Mouse (Mus musculus): ENCODE results near the gene Sertad4. TPM values are rescaled to one million over a fixed set of nuclear protein-coding genes. Genes with fewer than 3 reads are reported as not detected.

Sertad4 gene
- polyA plus RNA-seq, 1 experiment from 2014 or later, result 23.9 TPM

DNA sequence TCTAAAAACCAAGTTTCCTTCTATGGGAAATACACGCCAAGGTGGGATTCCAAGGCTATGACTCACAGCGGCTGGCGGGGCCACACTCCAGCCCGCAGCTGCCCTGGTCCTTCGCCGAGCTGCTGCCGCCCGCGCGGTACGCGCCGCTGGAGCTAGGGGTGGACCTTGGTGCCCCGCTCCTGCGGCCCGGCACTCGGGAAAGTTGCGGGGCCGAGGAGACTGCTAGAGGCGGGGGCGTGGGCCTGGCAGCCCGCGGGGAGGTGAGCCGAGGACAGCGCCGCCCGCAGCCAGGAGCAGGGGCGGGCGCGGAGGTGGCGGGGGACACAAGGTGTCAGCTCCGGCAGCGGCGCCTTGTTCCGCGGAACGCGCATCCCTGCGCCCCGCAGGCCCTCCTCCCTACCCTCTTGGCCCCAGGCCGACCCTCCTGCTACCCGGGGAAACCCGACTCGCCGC lies 711 bp downstream of the Sertad4 start:
- H3K4me1 ChIP-seq (ENCODE audit: control insufficient read depth, insufficient read depth, low read length), result peaks cover 28% of the 10 kb centered on the region; the same call in 1 of the 2 replicates
- ATAC-seq (ENCODE audit: low FRiP score, low TSS enrichment), result peak; percentile 63
- H3K36me3 ChIP-seq (ENCODE audit: control insufficient read depth, insufficient read depth, low read length), result no peaks in the 10 kb centered on the region
- H3K9ac ChIP-seq (ENCODE audit: low read depth, low read length), result peak overlapping the region; percentile 89
- H3K27ac ChIP-seq (ENCODE audit: low read depth, low read length), result peak overlapping the region; percentile 94
- peak overlapping the region; percentile 93 for H3K4me2 ChIP-seq (replicated peaks; ENCODE audit: low read depth, low read length)
- peak overlapping the region; percentile 84 for H3K4me3 ChIP-seq (ENCODE audit: low read length)
- H3K9me3 ChIP-seq (ENCODE audit: control insufficient read depth, low read length), result no peaks in the 10 kb centered on the region
- WGBS, result under 1% methylated on average over 21 of the region's 45 CpGs
- H3K27me3 ChIP-seq (ENCODE audit: control insufficient read depth, insufficient read depth, low read length), result peaks cover 10% of the 10 kb centered on the region

DNA sequence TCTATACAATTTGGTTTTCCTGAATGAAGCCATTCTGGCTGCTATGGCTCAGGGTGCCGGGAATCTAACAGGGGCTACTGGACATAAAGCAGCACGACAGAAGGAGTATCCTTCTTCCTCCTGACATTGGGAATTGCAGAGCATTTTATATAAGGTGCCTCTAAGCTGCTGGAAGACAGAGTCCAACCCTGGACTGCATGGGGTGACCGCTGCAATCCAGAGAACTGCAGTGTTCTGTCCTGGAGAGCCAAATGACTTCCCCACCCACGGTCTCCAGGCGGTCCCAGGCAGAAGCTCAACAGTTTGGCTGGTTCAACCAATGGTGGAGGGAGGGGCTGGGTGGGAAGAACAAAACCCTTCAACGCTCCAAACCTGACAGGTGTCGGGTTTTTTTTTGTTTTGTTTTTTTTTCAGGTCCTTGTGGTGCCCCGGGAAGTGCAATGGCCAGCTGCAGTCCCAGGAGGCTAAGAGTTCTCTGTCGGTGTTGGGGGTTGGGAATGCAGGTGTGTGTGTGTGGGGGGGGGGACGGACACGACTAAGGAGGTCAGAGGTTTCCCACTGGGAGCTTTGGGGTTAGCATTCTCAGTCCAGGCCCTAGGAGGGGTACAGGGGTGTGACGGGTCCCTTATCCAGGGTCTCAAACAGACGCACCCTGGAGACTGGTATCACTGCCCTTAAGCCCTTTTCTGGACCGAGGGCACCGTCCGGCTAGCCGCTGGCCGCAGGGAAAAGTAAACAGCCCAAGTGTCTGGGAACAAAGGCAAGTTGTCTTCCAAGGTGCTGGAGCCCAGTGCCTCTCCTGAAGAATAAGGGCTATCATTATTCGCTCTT lies 1.4 kb downstream of the Sertad4 start:
- 2% methylated on average over 19 of the region's 19 CpGs for WGBS
- peaks cover 10% of the 10 kb centered on the region for H3K27me3 ChIP-seq (ENCODE audit: control insufficient read depth, insufficient read depth, low read length)
- ATAC-seq (ENCODE audit: low FRiP score, low TSS enrichment), result 0 out of 2 replicates have a peak, but pooled peaks have one; percentile 5
- peaks cover 28% of the 10 kb centered on the region; the same call in 1 of the 2 replicates for H3K4me1 ChIP-seq (ENCODE audit: control insufficient read depth, insufficient read depth, low read length)
- peak overlapping the region; percentile 84 for H3K4me3 ChIP-seq (ENCODE audit: low read length)
- peaks cover 3% of the 10 kb centered on the region; the same call in 1 of the 2 replicates for H3K36me3 ChIP-seq (ENCODE audit: control insufficient read depth, insufficient read depth, low read length)
- peak overlapping the region; percentile 93 for H3K4me2 ChIP-seq (replicated peaks; ENCODE audit: low read depth, low read length)
- H3K9me3 ChIP-seq (ENCODE audit: control insufficient read depth, low read length), result no peaks in the 10 kb centered on the region
- peak overlapping the region; percentile 94 for H3K27ac ChIP-seq (ENCODE audit: low read depth, low read length)
- peak overlapping the region; percentile 89 for H3K9ac ChIP-seq (ENCODE audit: low read depth, low read length)

DNA sequence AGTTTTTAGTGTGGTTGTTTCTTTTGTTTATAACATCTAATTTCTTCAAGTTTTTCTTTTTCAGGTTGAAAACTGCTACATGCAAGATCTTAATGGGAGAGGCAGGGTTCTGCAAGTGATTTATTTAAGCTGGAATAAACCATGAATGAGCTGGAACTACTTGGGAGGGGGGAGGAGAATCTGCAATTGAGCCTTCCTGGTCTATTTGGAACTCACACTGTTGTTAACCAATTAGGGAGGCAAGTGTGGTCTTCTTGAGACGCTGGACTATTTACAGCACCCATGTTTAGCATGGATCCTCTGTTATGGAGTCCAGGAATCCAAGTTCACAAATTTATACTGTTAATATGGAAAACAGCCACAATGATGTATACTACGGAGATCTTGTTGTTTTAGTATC lies 2.1 kb downstream of the Sertad4 start:
- H3K9ac ChIP-seq (ENCODE audit: low read depth, low read length), result no peak overlapping the region
- no peak for ATAC-seq (ENCODE audit: low FRiP score, low TSS enrichment)
- H3K4me2 ChIP-seq (replicated peaks; ENCODE audit: low read depth, low read length), result peak overlapping the region; percentile 93
- 46% methylated on average over 2 of the region's 2 CpGs for WGBS
- H3K27me3 ChIP-seq (ENCODE audit: control insufficient read depth, insufficient read depth, low read length), result peaks cover 10% of the 10 kb centered on the region
- H3K9me3 ChIP-seq (ENCODE audit: control insufficient read depth, low read length), result no peaks in the 10 kb centered on the region
- peaks cover 28% of the 10 kb centered on the region; the same call in 1 of the 2 replicates for H3K4me1 ChIP-seq (ENCODE audit: control insufficient read depth, insufficient read depth, low read length)
- peak overlapping the region; percentile 84; the same call in 1 of the 2 replicates for H3K4me3 ChIP-seq (ENCODE audit: low read length)
- no peak overlapping the region for H3K27ac ChIP-seq (ENCODE audit: low read depth, low read length)
- peaks cover 11% of the 10 kb centered on the region; the same call in 1 of the 2 replicates for H3K36me3 ChIP-seq (ENCODE audit: control insufficient read depth, insufficient read depth, low read length)

DNA sequence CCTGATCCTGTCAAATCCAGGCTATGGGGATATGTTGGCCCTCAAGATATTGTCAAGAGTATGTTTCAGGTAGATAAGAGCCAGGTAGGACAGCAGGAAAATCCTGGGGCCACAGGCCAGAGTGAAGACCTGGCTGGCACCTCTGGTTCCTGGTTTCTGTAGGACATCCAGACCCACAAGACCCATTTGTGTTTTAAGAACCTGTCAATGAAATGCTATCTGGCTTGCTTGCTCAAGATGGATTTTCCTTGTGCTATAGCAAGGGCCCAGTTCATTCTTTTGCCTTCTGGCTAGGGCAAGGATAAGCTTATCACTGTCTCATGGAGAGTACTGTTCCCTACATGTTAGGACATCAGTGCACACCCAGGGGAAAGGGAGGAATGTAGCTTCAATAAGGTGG lies 3.5 kb downstream of the Sertad4 start:
- peak overlapping the region; percentile 29; the same call in 1 of the 2 replicates for H3K4me2 ChIP-seq (replicated peaks; ENCODE audit: low read depth, low read length)
- H3K4me1 ChIP-seq (ENCODE audit: control insufficient read depth, insufficient read depth, low read length), result peaks cover 28% of the 10 kb centered on the region; the same call in 1 of the 2 replicates
- no peak overlapping the region for H3K4me3 ChIP-seq (ENCODE audit: low read length)
- peak overlapping the region; percentile 72; the same call in 1 of the 2 replicates for H3K27ac ChIP-seq (ENCODE audit: low read depth, low read length)
- peaks cover 19% of the 10 kb centered on the region; the same call in 1 of the 2 replicates for H3K36me3 ChIP-seq (ENCODE audit: control insufficient read depth, insufficient read depth, low read length)
- H3K9ac ChIP-seq (ENCODE audit: low read depth, low read length), result 0 out of 2 replicates have a peak overlapping the region, but pooled peaks have one; percentile 5
- H3K27me3 ChIP-seq (ENCODE audit: control insufficient read depth, insufficient read depth, low read length), result peaks cover 10% of the 10 kb centered on the region
- ATAC-seq (ENCODE audit: low FRiP score, low TSS enrichment), result no peak
- H3K9me3 ChIP-seq (ENCODE audit: control insufficient read depth, low read length), result no peaks in the 10 kb centered on the region

DNA sequence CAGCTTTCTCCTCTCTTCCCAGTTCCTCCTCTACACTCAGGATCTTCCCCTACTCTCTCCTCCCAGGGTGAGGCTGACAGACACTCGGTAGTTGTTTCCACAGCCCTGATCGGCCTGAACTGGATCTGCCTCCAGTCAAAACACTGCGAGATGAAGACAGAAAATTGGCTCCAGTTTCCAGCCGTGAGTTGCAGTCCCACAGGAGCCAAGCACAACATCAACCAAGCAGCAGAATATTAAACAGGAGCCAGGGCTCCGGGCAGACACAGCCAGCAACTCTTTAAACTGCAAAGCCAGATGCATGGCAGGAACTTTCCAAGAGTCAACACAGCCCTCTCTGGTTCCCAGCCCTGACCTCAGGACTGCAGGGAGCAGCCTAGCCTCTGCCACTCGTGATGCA lies 3.9 kb downstream of the Sertad4 start:
- Histone ChIP-seq H3K4me1 (ENCODE audit: control insufficient read depth, insufficient read depth, low read length) (peaks cover 28% of the 10 kb centered on the region; the same call in 1 of the 2 replicates), H3K27ac (ENCODE audit: low read depth, low read length) (peak overlapping the region; percentile 72; the same call in 1 of the 2 replicates), H3K36me3 (ENCODE audit: control insufficient read depth, insufficient read depth, low read length) (peaks cover 19% of the 10 kb centered on the region; the same call in 1 of the 2 replicates), H3K4me2 (replicated peaks; ENCODE audit: low read depth, low read length) (peak overlapping the region; percentile 29; the same call in 1 of the 2 replicates), H3K4me3 (ENCODE audit: low read length) (no peak overlapping the region), H3K9me3 (ENCODE audit: control insufficient read depth, low read length) (no peaks in the 10 kb centered on the region), H3K9ac (ENCODE audit: low read depth, low read length) (0 out of 2 replicates have a peak overlapping the region, but pooled peaks have one; percentile 5), H3K27me3 (ENCODE audit: control insufficient read depth, insufficient read depth, low read length) (peaks cover 10% of the 10 kb centered on the region)
- ATAC-seq (ENCODE audit: low FRiP score, low TSS enrichment), result peak; percentile 36; the same call in 1 of the 2 replicates
- 10% methylated on average over 6 of the region's 6 CpGs for WGBS

DNA sequence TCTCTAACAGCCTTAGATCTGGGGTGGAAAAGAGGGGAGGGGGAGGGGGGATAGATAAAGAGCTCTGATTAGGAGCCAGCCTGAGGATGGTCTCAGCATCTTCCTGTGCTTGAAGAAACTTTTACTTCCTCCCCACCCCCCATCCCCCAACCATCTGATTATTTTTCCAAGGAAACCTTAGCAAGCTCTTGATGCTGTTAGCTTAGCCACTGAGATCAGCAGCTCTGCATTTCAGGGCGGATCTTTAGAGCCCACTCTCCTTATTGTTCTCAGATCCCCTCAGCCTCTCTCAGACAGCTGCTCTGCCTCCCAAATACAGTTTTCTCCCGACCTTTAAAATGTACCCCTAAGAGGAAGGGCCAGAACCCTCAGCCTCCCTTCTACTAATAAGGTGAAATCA lies 4.4 kb downstream of the Sertad4 start:
- Histone ChIP-seq H3K4me1 (ENCODE audit: control insufficient read depth, insufficient read depth, low read length) (peaks cover 28% of the 10 kb centered on the region; the same call in 1 of the 2 replicates), H3K36me3 (ENCODE audit: control insufficient read depth, insufficient read depth, low read length) (peaks cover 19% of the 10 kb centered on the region; the same call in 1 of the 2 replicates), H3K27ac (ENCODE audit: low read depth, low read length) (no peak overlapping the region; the same call in 1 of the 2 replicates), H3K4me2 (replicated peaks; ENCODE audit: low read depth, low read length) (peak overlapping the region; percentile 29; the same call in 1 of the 2 replicates), H3K9me3 (ENCODE audit: control insufficient read depth, low read length) (no peaks in the 10 kb centered on the region), H3K9ac (ENCODE audit: low read depth, low read length) (no peak overlapping the region), H3K27me3 (ENCODE audit: control insufficient read depth, insufficient read depth, low read length) (peaks cover 10% of the 10 kb centered on the region), H3K4me3 (ENCODE audit: low read length) (no peak overlapping the region)
- no peak for ATAC-seq (ENCODE audit: low FRiP score, low TSS enrichment)
- WGBS, result 9% methylated on average over 2 of the region's 2 CpGs

DNA sequence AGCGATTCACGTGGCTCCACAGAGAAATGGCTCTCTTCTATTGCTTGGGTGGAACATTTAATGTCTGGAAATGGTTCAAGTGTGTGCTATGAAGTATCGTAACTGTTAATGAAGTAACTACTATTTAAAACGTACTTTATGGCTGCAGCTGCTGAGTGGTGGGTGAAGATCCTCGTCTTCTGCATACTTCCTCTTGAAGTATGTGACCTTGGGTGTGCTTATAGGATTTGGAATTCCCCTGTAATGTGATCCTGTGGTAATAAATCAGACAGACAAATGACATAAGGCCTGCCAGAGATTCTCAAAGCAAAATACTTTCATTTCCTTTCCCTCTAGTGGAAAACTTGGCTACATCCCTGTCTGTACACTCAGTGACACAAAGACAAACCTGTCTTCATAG lies 5.9 kb downstream of the Sertad4 start:
- H3K4me3 ChIP-seq (ENCODE audit: low read length), result no peak overlapping the region
- no peaks in the 10 kb centered on the region for H3K9me3 ChIP-seq (ENCODE audit: control insufficient read depth, low read length)
- peaks cover 24% of the 10 kb centered on the region; the same call in 1 of the 2 replicates for H3K36me3 ChIP-seq (ENCODE audit: control insufficient read depth, insufficient read depth, low read length)
- H3K27ac ChIP-seq (ENCODE audit: low read depth, low read length), result no peak overlapping the region
- H3K9ac ChIP-seq (ENCODE audit: low read depth, low read length), result no peak overlapping the region
- WGBS, result 58% methylated on average over 5 of the region's 5 CpGs
- H3K4me1 ChIP-seq (ENCODE audit: control insufficient read depth, insufficient read depth, low read length), result peaks cover 28% of the 10 kb centered on the region; the same call in 1 of the 2 replicates
- H3K27me3 ChIP-seq (ENCODE audit: control insufficient read depth, insufficient read depth, low read length), result peaks cover 6% of the 10 kb centered on the region
- ATAC-seq (ENCODE audit: low FRiP score, low TSS enrichment), result no peak; the same call in 1 of the 2 replicates
- H3K4me2 ChIP-seq (replicated peaks; ENCODE audit: low read depth, low read length), result no peak overlapping the region

DNA sequence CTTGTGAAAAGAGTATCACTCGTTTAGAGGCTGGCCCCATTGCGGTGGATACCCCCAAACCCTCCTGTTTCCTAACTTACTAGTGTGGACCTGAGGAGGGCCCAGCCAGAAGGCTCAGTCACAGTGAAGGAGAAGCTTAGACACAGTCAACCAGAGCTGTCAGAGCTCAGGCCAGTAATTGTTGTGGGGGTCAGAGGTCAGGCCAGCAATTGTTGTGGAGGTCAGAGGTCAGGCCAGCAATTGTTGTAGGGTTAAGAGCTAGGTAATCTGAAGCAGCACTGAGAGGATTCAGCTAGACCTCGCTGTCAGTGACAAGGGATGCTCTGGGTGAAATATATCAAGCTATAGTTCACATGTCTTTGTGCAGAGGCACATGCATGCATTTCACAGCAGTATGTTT lies 8.3 kb downstream of the Sertad4 start:
- Histone ChIP-seq H3K9me3 (ENCODE audit: control insufficient read depth, low read length) (no peaks in the 10 kb centered on the region), H3K27ac (ENCODE audit: low read depth, low read length) (no peak overlapping the region), H3K4me3 (ENCODE audit: low read length) (no peak overlapping the region), H3K4me2 (replicated peaks; ENCODE audit: low read depth, low read length) (no peak overlapping the region), H3K27me3 (ENCODE audit: control insufficient read depth, insufficient read depth, low read length) (peaks cover 5% of the 10 kb centered on the region), H3K36me3 (ENCODE audit: control insufficient read depth, insufficient read depth, low read length) (peaks cover 24% of the 10 kb centered on the region; the same call in 1 of the 2 replicates), H3K9ac (ENCODE audit: low read depth, low read length) (no peak overlapping the region), H3K4me1 (ENCODE audit: control insufficient read depth, insufficient read depth, low read length) (peaks cover 15% of the 10 kb centered on the region; the same call in 1 of the 2 replicates)
- ATAC-seq (ENCODE audit: low FRiP score, low TSS enrichment), result no peak
- WGBS, result 68% methylated on average over 3 of the region's 3 CpGs

Data from kidney, embryonic 14.5 days (tissue).